Mouse (Mus musculus): Measurements from ENCODE around the gene Ptprg. TPM values are rescaled to one million over a fixed set of nuclear protein-coding genes. Genes with fewer than 3 reads are reported as not detected.

Gene Ptprg
- total and polyA plus RNA-seq, 3 experiments, result not detected

GRCm38 (mm10) chr14:11590387-11590786, 37.1 kb downstream of the Ptprg start:
- Histone ChIP-seq H3K9me3 (replicated peaks; ENCODE audit: insufficient read depth, low read length) (no peaks in the 10 kb centered on the region), H3K36me3 (ENCODE audit: control insufficient read depth in 1 of 2, insufficient read depth in 2 of 2, low read length in 2 of 2) (no peaks in the 10 kb centered on the region), H3K27ac (ENCODE audit: control insufficient read depth, low read depth, low read length) (no peak overlapping the region), H3K9ac (ENCODE audit: control insufficient read depth, low read depth, low read length, poor library complexity, severe bottlenecking) (no peak overlapping the region), H3K27me3 (ENCODE audit: control insufficient read depth in 1 of 2, insufficient read depth in 2 of 2, low read length in 2 of 2) (no peaks in the 10 kb centered on the region), H3K4me3 (ENCODE audit: control insufficient read depth in 1 of 2, insufficient read depth in 1 of 2, low read depth in 2 of 2, low read length in 2 of 2) (no peak overlapping the region), H3K4me1 (ENCODE audit: control insufficient read depth in 1 of 2, insufficient read depth in 2 of 2, low read length in 2 of 2) (no peaks in the 10 kb centered on the region), H3K79me2 (ENCODE audit: control insufficient read depth, insufficient read depth, low read length, poor library complexity) (no peaks in the 10 kb centered on the region)
- DNase-seq (ENCODE audit: low read depth, low spot score), result no peak
- TF ChIP-seq POLR2AphosphoS2 (IDR thresholded peaks at IDR 0.05; ENCODE audit: low read length) (no peak), GABPA (IDR thresholded peaks at IDR 0.05; ENCODE audit: low read depth, low read length) (no peak), TBP (IDR thresholded peaks at IDR 0.05; ENCODE audit: low read depth, low read length) (no peak), BHLHE40 (IDR thresholded peaks at IDR 0.05; ENCODE audit: borderline replicate concordance, low read depth, low read length) (no peak), ZMIZ1 (IDR thresholded peaks at IDR 0.05; ENCODE audit: low read depth, low read length) (no peak), ZKSCAN1 (IDR thresholded peaks at IDR 0.05; ENCODE audit: low read depth, low read length) (no peak), TAL1 (IDR thresholded peaks at IDR 0.05; ENCODE audit: low read length) (no peak), MYC (IDR thresholded peaks at IDR 0.05; ENCODE audit: low read depth, low read length) (no peak), MYB (IDR thresholded peaks at IDR 0.05; ENCODE audit: low read depth, low read length) (no peak), USF2 (IDR thresholded peaks at IDR 0.05; ENCODE audit: borderline replicate concordance in 1 of 2, insufficient read depth in 1 of 2, low read depth in 1 of 2, low read length in 2 of 2) (no peak), ELF1 (IDR thresholded peaks at IDR 0.05; ENCODE audit: low read depth, low read length) (no peak), RCOR1 (IDR thresholded peaks at IDR 0.05; ENCODE audit: low read depth, low read length) (no peak)

GRCm38 (mm10) chr14:11592650-11593049, 39.3 kb downstream of the Ptprg start:
- no peak overlapping the region for H3K4me3 ChIP-seq (ENCODE audit: control insufficient read depth in 1 of 2, insufficient read depth in 1 of 2, low read depth in 2 of 2, low read length in 2 of 2)
- no peaks in the 10 kb centered on the region for H3K27me3 ChIP-seq (ENCODE audit: control insufficient read depth in 1 of 2, insufficient read depth in 2 of 2, low read length in 2 of 2)
- H3K4me1 ChIP-seq (ENCODE audit: control insufficient read depth in 1 of 2, insufficient read depth in 2 of 2, low read length in 2 of 2), result no peaks in the 10 kb centered on the region
- no peak overlapping the region for H3K27ac ChIP-seq (ENCODE audit: control insufficient read depth, low read depth, low read length)
- TF ChIP-seq ZNF384 (IDR thresholded peaks at IDR 0.05; ENCODE audit: low read depth, low read length) (no peak), CTCF (IDR thresholded peaks at IDR 0.05 in 2 of 3, conservative IDR thresholded peaks at IDR 0.05 in 1 of 3; ENCODE audit: control insufficient read depth in 1 of 3, insufficient read depth in 1 of 3, low read depth in 2 of 3, low read length in 3 of 3, poor library complexity in 1 of 3, severe bottlenecking in 1 of 3) (no peak)
- no peak for DNase-seq (ENCODE audit: low read depth, low spot score)
- no peaks in the 10 kb centered on the region for H3K36me3 ChIP-seq (ENCODE audit: control insufficient read depth in 1 of 2, insufficient read depth in 2 of 2, low read length in 2 of 2)
- H3K79me2 ChIP-seq (ENCODE audit: control insufficient read depth, insufficient read depth, low read length, poor library complexity), result no peaks in the 10 kb centered on the region
- H3K9me3 ChIP-seq (replicated peaks; ENCODE audit: insufficient read depth, low read length), result no peaks in the 10 kb centered on the region
- H3K9ac ChIP-seq (ENCODE audit: control insufficient read depth, low read depth, low read length, poor library complexity, severe bottlenecking), result no peak overlapping the region

- TF ChIP-seq SIN3A (IDR thresholded peaks at IDR 0.05; ENCODE audit: low read length) (no peak), ZKSCAN1 (IDR thresholded peaks at IDR 0.05; ENCODE audit: low read depth, low read length) (no peak), TAL1 (IDR thresholded peaks at IDR 0.05; ENCODE audit: low read length) (no peak)
- H3K36me3 ChIP-seq (ENCODE audit: control insufficient read depth in 1 of 2, insufficient read depth in 2 of 2, low read length in 2 of 2), result no peaks in the 10 kb centered on the region
- no peak overlapping the region for H3K4me3 ChIP-seq (ENCODE audit: control insufficient read depth in 1 of 2, insufficient read depth in 1 of 2, low read depth in 2 of 2, low read length in 2 of 2)
- H3K9me3 ChIP-seq (replicated peaks; ENCODE audit: insufficient read depth, low read length), result no peaks in the 10 kb centered on the region
- H3K4me1 ChIP-seq (ENCODE audit: control insufficient read depth in 1 of 2, insufficient read depth in 2 of 2, low read length in 2 of 2), result no peaks in the 10 kb centered on the region
- no peak for DNase-seq (ENCODE audit: low read depth, low spot score)
- H3K27me3 ChIP-seq (ENCODE audit: control insufficient read depth in 1 of 2, insufficient read depth in 2 of 2, low read length in 2 of 2), result no peaks in the 10 kb centered on the region
- H3K27ac ChIP-seq (ENCODE audit: control insufficient read depth, low read depth, low read length), result no peak overlapping the region
- H3K9ac ChIP-seq (ENCODE audit: control insufficient read depth, low read depth, low read length, poor library complexity, severe bottlenecking), result no peak overlapping the region
- no peaks in the 10 kb centered on the region for H3K79me2 ChIP-seq (ENCODE audit: control insufficient read depth, insufficient read depth, low read length, poor library complexity)
Measured at GRCm38 (mm10) chr14:11594336-11594735, 41.0 kb downstream of the Ptprg start.
